Mouse (Mus musculus): ENCODE results near the gene Zfx.

The Zfx gene

DNA sequence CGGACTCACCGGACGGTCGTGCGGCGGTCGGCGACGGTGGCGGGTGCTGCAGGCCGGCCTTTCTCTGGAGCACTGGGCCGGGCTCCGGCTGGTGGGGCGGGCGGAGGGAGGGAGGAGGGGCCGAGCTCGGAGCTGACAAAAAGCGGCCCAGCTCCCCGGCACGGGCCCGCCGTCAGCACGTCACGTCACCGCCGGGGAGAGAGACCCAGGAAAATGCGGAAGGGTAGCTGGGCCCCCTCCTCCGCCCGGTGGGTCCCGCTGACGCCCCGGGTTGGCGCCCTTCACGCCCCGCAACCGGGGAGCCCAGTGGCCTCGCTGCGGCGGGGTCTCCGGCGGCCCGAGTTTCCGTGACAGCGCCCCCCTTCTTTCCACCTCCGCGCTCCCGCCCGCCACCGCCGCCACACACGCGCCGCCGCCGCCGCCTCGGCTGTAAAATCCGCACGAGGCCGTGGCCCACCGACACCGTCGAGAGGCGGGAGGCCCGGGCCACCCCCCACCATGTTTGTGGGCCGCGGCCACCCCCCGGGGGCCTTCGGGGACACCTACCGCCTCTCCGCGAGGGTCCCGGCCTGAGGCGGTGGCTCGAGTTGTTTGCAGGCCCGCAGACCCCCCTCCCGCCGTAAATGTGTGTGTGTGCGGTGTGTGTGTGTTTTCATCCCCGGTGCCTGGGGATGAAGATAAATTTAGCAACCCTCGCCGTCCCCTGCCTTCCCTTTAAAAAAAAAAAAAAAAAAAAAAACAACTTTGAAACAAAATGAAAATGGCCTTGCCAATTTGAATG, at the start of gene Zfx:
Gene Zfx (minus strand): TSS at position 644 of the 781 bp plus-strand sequence.
- DNase-seq = peak; percentile 70 to 72

DNA sequence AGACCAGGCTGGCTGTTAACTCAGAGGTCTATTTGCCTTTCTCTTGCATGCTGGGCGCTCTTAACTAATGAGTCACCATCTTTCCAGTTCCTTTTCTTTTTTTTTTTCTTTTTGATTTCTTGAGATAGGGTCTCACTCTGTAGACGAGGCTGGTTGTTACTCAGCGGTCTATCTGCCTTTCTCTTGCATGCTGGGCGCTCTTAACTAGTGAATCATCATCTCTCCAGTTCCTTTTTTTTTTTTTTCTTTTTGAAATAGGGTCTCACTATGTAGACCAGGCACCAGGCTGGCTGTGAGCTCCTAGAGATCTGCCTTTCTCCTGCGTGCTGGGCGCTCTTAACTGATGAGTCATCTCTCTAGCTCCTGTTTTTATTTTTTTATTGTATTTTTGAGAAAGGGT, 45.8 kb upstream of the Zfx start:
- DNase-seq = no peak

DNA sequence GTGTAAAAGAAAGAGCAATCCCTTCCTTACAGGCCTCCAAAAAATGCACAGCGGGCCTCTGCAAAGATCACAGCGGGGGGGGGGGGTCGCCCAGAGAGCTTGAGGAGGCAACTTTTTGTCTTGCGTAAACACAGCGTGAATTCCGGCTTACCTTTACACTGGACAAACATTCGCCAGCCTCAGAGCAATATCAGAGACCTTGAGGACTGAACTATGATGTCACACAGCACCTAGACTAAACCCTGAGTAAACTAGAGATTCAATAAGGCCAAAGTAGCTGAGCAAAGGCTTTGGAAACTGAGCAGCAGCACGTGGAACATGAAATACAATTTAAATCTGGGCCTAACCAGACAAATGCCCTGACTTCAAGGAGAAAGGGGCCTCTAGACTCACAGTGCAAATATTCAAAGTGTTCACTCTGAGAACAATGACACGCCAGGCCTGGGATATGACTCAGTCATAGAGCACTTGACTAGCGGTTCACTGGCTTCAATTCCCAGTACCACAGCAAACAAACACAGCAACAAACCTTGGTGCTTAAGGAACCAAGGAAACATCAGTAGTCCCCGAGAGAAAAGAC, 28.8 kb upstream of the Zfx start:
- DNase-seq = no peak

GRCm38 (mm10) chrX:94150471-94150870, 27.0 kb upstream of the Zfx start:
- DNase-seq = no peak

DNA sequence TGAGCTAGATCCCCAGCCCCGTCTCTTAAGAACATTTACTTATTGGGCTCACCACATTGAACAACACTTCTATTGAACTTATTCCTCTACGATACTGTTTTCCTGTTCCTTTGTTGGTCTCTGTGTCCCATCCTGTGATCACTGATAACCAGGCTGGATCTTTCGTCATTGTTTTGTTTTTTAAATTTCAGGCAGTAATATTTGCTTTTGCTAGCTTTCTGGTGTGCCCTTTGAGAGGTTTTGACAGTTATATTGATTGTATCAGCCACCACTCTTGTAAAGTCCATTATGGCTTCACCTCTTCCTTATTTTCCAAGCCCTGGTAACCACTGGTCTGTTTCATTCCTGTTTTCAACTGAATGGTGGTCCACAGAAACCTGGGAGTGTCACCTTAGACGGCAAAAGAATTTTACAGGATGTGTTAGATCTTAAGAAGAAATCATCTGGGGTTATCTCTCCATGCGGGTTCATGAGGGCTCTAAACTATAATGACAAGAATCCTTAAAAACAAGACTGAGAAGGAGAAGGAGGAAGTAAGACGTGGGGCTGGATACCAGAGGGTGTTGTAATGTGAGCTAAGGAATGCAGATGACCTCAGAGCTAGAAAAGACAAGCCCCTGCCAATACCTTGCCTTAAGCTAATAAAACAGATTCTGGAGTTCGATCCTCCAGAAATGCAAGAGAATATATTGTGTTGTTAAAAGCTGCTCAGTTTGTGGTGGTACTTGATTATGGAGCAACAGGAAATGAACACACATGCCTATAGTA, 18.7 kb upstream of the Zfx start:
- DNase-seq = no peak

- DNase-seq = peak in 1 of 2 experiments; percentile 7
These were observed 16.6 kb upstream of the Zfx start for GRCm38 (mm10) chrX:94140080-94140479.

DNA sequence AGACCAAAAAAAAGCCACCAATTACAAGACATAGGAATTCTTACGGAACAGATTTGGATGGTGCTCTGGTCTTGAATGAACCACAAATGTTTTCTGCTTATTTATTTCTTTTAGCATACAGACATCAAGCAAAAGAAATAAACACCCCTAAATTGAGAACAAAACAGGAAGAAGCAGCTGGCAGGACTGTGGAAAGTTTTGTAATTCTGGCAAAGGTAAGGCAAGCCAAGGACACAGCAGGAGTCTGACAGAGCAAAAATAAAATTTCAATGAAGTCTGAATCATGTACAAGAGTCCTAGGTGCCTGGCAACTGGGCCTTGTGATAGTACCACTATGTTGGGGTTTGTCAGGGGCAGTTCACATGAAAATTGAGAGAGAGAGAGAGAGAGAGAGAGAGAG, 14.8 kb upstream of the Zfx start:
- no peak for DNase-seq

DNA sequence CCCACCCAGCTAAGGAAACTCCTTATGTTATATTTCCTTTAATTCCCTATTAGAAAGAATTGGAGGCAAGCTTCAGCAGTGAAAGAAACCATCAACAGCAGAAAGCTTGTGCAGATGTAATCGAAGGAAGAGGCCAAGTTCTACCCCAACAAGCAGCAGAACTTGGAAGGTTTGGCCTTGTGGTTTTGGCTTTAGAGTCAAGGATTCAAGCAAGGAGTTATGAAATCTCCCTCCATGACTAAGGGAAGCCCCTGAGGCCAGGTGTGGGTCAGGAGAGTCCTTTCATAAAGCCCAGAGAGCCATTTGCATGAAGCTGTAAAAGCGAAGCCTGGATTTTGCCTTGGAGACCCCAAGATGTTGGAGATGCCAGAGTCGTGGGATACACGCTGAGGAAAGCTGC, 11.6 kb upstream of the Zfx start:
- DNase-seq = no peak

DNA sequence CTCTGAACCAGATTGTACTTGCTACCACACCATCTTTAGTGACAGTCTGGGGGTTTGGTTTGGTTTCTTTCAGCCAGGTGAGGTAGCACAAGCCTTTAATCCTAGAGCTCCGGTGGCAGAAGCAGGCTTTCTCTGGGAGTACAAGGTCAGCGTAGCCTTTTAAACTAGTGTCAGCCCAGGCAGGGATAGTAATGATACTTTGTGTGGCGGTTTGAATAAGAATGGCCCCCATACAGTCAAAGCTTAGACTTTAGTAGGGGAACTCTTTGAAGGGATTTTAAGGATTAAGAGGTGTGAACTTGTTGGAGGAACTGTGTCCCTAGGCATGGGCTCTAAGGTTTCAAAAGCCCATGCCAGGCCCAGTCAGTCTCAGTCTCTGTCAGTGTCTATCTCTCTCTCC, 10.0 kb upstream of the Zfx start:
- no peak for DNase-seq

DNA sequence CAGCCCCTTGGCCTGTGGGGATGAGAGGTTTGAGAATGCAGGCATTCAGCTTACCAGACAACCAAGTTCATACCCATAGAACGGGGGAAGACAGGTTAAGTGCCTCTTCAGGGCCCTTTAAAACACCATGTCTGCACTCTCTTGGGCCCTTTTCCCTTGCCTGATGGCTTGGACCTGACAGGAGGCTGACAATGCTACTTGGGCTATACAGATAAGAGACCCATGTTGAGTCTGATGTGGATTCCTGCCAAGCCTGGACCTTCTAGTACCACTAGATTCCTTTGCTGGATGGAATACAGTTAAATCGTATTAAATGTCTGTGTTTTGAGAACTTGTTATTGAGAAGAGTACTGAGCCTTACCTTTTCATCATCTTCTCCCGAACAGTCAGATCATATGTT, 8.7 kb upstream of the Zfx start:
- no peak for DNase-seq

- DNase-seq = no peak
These were observed 6.2 kb upstream of the Zfx start for GRCm38 (mm10) chrX:94129712-94130111.

DNA sequence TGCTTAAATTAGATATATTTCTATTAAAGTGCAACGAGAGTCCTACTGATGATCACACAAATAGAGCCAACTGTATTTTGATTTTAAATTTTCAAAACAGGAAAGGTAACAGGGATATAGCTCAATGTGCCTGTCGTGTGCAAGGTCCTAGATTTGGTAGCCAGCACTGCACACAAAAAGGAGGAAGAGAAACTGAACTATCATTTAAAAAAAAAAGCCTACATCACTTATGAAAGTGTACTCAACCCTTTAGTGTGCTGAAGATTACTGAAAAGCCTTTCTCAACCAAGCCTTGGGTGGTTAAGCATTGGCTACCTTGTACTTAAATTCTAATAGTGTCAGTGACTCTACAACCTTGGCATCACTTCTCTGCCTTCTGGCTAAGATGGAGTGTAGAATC, 2.4 kb upstream of the Zfx start:
- peak in 1 of 2 experiments; percentile 4 for DNase-seq

DNA sequence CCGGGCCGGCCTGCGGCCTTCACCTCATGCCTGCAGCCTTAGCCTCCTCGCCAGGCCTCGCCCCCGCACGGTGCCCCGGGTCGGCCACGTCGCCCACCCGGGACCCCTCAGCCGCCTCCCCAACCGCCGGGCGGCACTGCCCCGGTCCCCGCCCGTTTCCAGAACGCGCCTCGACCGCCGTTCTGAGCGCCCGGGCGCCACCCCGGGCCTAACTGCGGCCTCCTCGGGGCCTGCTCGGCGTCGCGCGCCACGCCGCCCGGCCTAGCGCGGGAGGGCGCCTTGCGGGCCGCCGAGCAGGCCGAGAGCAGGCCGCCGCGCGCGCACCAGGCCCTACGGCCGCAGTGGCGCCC, 818 bp downstream of the Zfx start:
- DNase-seq = no peak

- DNase-seq = peak; percentile 84
These were observed 1.4 kb downstream of the Zfx start for GRCm38 (mm10) chrX:94121866-94122708.

DNA sequence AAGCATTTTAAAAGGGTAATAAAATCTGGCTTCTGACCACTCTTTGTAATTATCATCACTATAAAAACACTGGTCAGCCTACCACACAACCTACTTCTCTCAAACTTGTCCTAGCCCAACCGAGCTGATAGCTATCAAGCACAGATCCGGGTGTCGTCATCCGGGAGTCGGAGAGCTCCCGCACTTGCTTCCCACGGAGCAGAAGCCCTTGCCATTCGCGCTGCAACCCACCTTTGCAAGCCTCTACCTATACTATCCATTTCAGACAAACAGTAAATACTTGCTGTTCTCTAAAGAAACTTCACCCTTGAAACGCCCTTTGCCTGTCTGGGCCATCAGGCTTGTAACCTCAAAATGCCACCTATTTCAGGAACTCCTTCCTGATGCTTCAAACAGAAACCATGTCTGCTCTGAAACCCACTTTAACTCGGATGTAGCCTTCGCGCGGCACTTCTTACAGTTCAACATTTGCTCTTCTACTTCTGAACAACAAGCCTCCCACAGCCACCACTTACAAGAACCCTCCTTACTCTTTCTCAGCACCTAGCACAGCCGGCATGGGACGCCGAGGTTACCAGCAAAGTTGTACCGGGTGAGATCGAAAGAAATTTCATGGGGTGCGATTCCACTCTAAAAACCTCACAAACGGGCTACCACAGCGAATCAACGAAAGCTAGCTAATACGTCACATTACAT, 2.2 kb downstream of the Zfx start:
- DNase-seq = peak; percentile 38 to 53

GRCm38 (mm10) chrX:94118350-94118749, 5.2 kb downstream of the Zfx start:
- DNase-seq = no peak

- no peak for DNase-seq
These were observed 7.6 kb downstream of the Zfx start for GRCm38 (mm10) chrX:94115882-94116281.

- no peak for DNase-seq
These were observed 17.5 kb downstream of the Zfx start for GRCm38 (mm10) chrX:94105964-94106363.

- DNase-seq = no peak
These were observed 20.6 kb downstream of the Zfx start for GRCm38 (mm10) chrX:94102938-94103337.

DNA sequence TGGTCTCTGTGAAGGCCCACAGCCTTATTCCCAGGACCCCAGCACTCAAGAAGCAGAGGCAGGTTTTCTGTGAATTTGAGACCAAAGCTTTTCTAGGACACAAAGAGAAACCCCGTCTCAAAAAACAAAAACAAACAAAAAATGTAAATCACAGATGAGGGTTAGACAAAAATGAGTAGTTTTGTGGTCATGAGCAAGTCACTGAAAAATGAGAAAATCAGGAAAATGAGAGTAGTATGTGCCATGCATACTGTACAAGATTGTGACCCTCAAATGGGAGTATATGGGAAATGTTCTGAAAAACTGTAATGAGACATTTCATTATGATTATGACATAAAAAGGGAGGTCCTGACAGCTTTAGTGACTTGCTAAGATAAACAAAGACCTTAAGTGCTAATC, 22.9 kb downstream of the Zfx start:
- DNase-seq = no peak

- no peak for DNase-seq
These were observed 32.5 kb downstream of the Zfx start for GRCm38 (mm10) chrX:94091001-94091400.

GRCm38 (mm10) chrX:94061246-94061645, 62.3 kb downstream of the Zfx start:
- DNase-seq = no peak

GRCm38 (mm10) chrX:94060751-94061150, 62.8 kb downstream of the Zfx start:
- DNase-seq = no peak

Data from B cell, adult 2 months (primary cell).